Mouse (Mus musculus) layer of hippocampus, postnatal 25 days (tissue): ENCODE results near the gene Gnpnat1. TPM values are rescaled to one million over a fixed set of nuclear protein-coding genes. Genes with fewer than 3 reads are reported as not detected.

Source experiments
- DNase-seq, 2 experiments: peaks; one replicate each; pipeline ENCODE4 v3.0.0; 2022; ENCODE audit warnings: mixed read lengths in 2 of 2, low spot score in 1 of 2; ENCODE audit errors: extremely low spot score in 1 of 2
- total RNA-seq, 2 experiments: library from RNA; stranded (reverse); gene quantifications; 2 replicates each; pipeline ENCODE4 v1.2.3; 2021

The Gnpnat1 gene
- total RNA-seq, 2 experiments from 2014 or later = 11.8 to 17.1 TPM

- DNase-seq = no peak
Measured at GRCm38 (mm10) chr14:45416265-45416664, 11.6 kb upstream of the Gnpnat1 start.

- no peak for DNase-seq
Measured at GRCm38 (mm10) chr14:45403651-45404050, 1.1 kb downstream of the Gnpnat1 start.

- no peak for DNase-seq
Measured at GRCm38 (mm10) chr14:45399836-45400235, 4.9 kb downstream of the Gnpnat1 start.

- peak in 1 of 2 experiments; percentile 8 for DNase-seq
Measured at GRCm38 (mm10) chr14:45389194-45389593, 15.5 kb downstream of the Gnpnat1 start.

GRCm38 (mm10) chr14:45388345-45389181 lies 16.1 kb downstream of the Gnpnat1 start:
- peak; percentile 75 to 82 for DNase-seq

GRCm38 (mm10) chr14:45387480-45387879 lies 17.2 kb downstream of the Gnpnat1 start:
- DNase-seq = no peak

GRCm38 (mm10) chr14:45385596-45385995 lies 19.1 kb downstream of the Gnpnat1 start:
- DNase-seq = no peak

- DNase-seq = no peak
Measured at GRCm38 (mm10) chr14:45382912-45383311, 21.8 kb downstream of the Gnpnat1 start.

- no peak for DNase-seq
Measured at GRCm38 (mm10) chr14:45380756-45381155, 24.0 kb downstream of the Gnpnat1 start.

- DNase-seq = no peak
Measured at GRCm38 (mm10) chr14:45378771-45379170, 25.9 kb downstream of the Gnpnat1 start.

GRCm38 (mm10) chr14:45365196-45365587 lies 39.5 kb downstream of the Gnpnat1 start:
- no peak for DNase-seq

GRCm38 (mm10) chr14:45364211-45365195 lies 40.2 kb downstream of the Gnpnat1 start:
- DNase-seq = no peak

- peak; percentile 85 to 94 for DNase-seq
Measured at GRCm38 (mm10) chr14:45350931-45351859, 53.5 kb downstream of the Gnpnat1 start, which contains the start of gene Styx. Styx (plus strand) TSS chr14:45351093.

- peak; percentile 72 to 74 for DNase-seq
Measured at GRCm38 (mm10) chr14:45329589-45330181, 75.0 kb downstream of the Gnpnat1 start, which contains the start of gene Psmc6. Psmc6 (plus strand) TSS chr14:45329788.

- no peak for DNase-seq
Measured at GRCm38 (mm10) chr14:45329018-45329588, 75.6 kb downstream of the Gnpnat1 start.

GRCm38 (mm10) chr14:45328072-45328713 lies 76.5 kb downstream of the Gnpnat1 start:
- no peak for DNase-seq
